Mouse (Mus musculus): ENCODE results near the gene Pmpca. TPM values are rescaled to one million over a fixed set of nuclear protein-coding genes. Genes with fewer than 3 reads are reported as not detected.

The Pmpca gene
- polyA plus RNA-seq, 1 experiment, result 21.2 TPM

DNA sequence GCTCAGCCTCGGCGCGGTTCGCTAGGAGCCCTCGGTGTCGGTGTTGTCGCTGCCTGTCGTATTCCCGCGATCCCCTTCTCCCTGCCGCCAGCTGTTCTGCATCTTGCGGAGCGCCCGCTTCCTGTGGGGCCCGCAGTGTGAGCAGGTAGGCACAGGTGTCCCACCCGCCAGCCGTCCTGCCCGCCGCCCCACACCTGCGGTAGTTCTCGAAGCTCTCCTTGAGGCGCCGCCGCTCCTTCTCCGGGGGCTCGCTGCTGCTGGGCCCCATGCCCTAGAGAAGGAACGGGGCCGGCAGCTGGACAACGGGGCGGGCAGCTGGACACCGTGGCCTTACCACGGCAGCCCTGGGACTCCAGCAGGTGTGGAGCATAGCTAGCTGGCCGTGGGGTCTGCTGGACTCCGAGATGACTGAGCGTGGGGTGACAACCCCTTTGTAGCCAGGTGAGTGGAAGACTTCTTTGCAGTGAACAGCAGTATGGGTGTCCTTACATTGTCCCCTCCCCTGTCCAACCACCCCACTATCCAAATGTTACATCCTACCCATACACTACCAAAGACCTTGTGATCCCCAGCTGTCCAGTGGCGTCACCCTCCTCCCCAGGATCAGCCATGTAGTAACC is 36.7 kb upstream of the Pmpca start:
- Histone ChIP-seq H3K27me3 (ENCODE audit: control insufficient read depth, insufficient read depth, low read length) (no peaks in the 10 kb centered on the region), H3K4me1 (ENCODE audit: control insufficient read depth, insufficient read depth, insufficient read length) (peaks cover 12% of the 10 kb centered on the region), H3K36me3 (ENCODE audit: control insufficient read depth, insufficient read depth, low read length) (peaks cover 3% of the 10 kb centered on the region; the same call in 1 of the 2 replicates), H3K27ac (ENCODE audit: insufficient read depth, low read length) (peak overlapping the region; percentile 56), H3K4me3 (ENCODE audit: extremely low read depth, insufficient read depth, insufficient read length) (peak overlapping the region; percentile 89)
- WGBS, result 5% methylated on average over 36 of the region's 36 CpGs
- no peak for TF ChIP-seq CTCF (IDR thresholded peaks at IDR 0.05; ENCODE audit: extremely low read depth, insufficient read depth, insufficient read length, insufficient replicate concordance)
- no peak for TF ChIP-seq POLR2A (IDR thresholded peaks at IDR 0.05; ENCODE audit: low read depth, low read length)
- DNase-seq (ENCODE audit: low read depth in 1 of 2, low spot score in 2 of 2), result no peak

DNA sequence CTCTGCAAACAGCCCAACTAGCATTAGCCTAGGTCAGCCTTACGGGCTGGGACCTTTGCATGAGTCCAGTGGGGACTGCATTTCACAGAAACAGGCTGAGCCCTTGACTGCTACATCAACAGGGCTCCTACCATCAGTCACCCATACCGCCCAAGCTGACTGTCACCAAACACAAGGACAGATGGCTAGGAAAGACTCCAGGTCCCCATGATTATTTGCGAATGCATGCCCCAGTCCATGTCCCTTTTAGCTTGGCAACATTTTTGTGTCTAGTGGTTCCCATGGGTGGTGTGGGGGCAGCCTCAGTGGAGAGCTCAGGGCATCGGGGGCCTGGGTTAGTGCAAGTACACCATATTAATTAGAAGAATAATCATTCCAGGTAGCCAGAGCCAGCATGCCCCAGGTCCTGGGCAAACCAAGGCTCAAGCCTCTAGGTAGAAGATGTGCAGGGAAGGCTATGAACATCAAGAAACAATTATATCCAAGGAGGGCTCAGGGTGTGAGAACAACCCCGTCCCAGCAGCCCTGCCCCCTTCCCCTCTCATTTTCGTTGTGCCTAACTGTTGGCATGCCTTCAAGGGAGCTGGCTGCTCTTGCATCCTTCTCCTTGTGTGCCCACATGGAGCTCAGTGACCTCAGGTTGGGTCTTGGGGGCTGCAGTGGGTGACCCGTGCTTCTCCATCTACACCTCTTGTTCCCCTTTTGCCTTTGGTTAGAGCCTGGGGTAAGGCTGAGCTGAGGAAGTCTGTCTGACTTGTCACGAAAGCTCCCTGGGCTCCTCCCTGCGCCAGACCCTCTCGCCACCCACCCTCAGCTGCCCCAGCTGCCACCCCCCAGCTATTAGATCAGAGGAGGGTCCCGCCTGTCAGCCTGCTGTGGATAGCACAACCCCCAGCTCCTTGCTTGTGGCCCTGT is 35.8 kb upstream of the Pmpca start:
- 80% methylated on average over 11 of the region's 11 CpGs for whole genome bisulfite sequencing
- peaks cover 12% of the 10 kb centered on the region for H3K4me1 ChIP-seq (ENCODE audit: control insufficient read depth, insufficient read depth, insufficient read length)
- H3K4me3 ChIP-seq (ENCODE audit: extremely low read depth, insufficient read depth, insufficient read length), result no peak overlapping the region
- no peak for TF ChIP-seq POLR2A (IDR thresholded peaks at IDR 0.05; ENCODE audit: low read depth, low read length)
- no peak for TF ChIP-seq CTCF (IDR thresholded peaks at IDR 0.05; ENCODE audit: extremely low read depth, insufficient read depth, insufficient read length, insufficient replicate concordance)
- H3K27ac ChIP-seq (ENCODE audit: insufficient read depth, low read length), result no peak overlapping the region
- peaks cover 3% of the 10 kb centered on the region; the same call in 1 of the 2 replicates for H3K36me3 ChIP-seq (ENCODE audit: control insufficient read depth, insufficient read depth, low read length)
- H3K27me3 ChIP-seq (ENCODE audit: control insufficient read depth, insufficient read depth, low read length), result no peaks in the 10 kb centered on the region
- DNase-seq (ENCODE audit: low read depth in 1 of 2, low spot score in 2 of 2), result no peak

- Histone ChIP-seq H3K27ac (ENCODE audit: insufficient read depth, low read length) (no peak overlapping the region), H3K36me3 (ENCODE audit: control insufficient read depth, insufficient read depth, low read length) (peaks cover 1% of the 10 kb centered on the region; the same call in 1 of the 2 replicates), H3K4me3 (ENCODE audit: extremely low read depth, insufficient read depth, insufficient read length) (no peak overlapping the region), H3K27me3 (ENCODE audit: control insufficient read depth, insufficient read depth, low read length) (no peaks in the 10 kb centered on the region), H3K4me1 (ENCODE audit: control insufficient read depth, insufficient read depth, insufficient read length) (peaks cover 12% of the 10 kb centered on the region)
- WGBS, result 94% methylated on average over 4 of the region's 4 CpGs
- TF ChIP-seq CTCF (IDR thresholded peaks at IDR 0.05; ENCODE audit: extremely low read depth, insufficient read depth, insufficient read length, insufficient replicate concordance) (no peak), POLR2A (IDR thresholded peaks at IDR 0.05; ENCODE audit: low read depth, low read length) (no peak)
- DNase-seq (ENCODE audit: low read depth in 1 of 2, low spot score in 2 of 2), result no peak
Observed at GRCm38 (mm10) chr2:26354401-26354800, 34.7 kb upstream of the Pmpca start.

DNA sequence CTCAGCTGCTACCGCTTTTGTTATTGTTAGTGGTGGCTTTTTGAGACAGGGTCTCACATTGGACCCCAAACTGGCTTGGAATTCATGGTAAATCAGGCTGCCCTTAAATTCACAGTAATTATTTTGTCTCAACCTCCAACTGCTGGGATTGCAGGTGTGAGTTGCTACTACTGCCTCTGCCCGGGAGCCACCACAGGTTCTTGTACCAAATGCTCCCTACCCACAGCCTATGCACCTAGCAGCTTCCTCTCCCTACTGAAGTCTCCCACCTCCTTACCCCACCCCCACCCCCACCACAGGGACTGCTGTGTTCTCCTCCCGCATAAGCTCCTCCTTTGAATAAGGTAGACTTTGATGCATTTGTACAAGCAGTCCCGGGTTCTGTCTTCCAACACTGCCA is 32.9 kb upstream of the Pmpca start:
- no peak for DNase-seq (ENCODE audit: low read depth in 1 of 2, low spot score in 2 of 2)
- no peaks in the 10 kb centered on the region for H3K36me3 ChIP-seq (ENCODE audit: control insufficient read depth, insufficient read depth, low read length)
- no peaks in the 10 kb centered on the region for H3K27me3 ChIP-seq (ENCODE audit: control insufficient read depth, insufficient read depth, low read length)
- 77% methylated on average over 4 of the region's 4 CpGs for WGBS
- peaks cover 6% of the 10 kb centered on the region for H3K4me1 ChIP-seq (ENCODE audit: control insufficient read depth, insufficient read depth, insufficient read length)
- no peak overlapping the region for H3K27ac ChIP-seq (ENCODE audit: insufficient read depth, low read length)
- H3K4me3 ChIP-seq (ENCODE audit: extremely low read depth, insufficient read depth, insufficient read length), result no peak overlapping the region
- TF ChIP-seq CTCF (IDR thresholded peaks at IDR 0.05; ENCODE audit: extremely low read depth, insufficient read depth, insufficient read length, insufficient replicate concordance) (no peak), POLR2A (IDR thresholded peaks at IDR 0.05; ENCODE audit: low read depth, low read length) (no peak)

DNA sequence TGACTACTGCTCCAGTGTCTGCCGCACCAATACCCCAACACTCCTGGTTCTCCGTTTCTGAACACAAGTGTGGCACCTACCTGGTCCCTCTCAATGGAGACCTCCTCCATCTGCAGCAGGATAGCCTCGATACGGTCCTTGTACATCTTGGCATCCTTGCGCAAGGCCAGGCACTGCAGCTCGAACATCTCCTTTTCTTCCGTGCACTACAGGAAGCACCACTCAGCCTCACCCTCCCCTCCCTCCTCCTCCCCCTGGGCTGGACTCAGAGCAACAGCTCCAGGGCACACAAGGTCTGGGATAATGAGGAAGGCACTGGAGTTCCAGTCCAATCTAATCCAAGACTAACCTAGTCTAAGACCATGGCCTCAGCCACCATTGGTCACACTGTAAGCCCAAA is 32.5 kb upstream of the Pmpca start:
- no peak for DNase-seq (ENCODE audit: low read depth in 1 of 2, low spot score in 2 of 2)
- Histone ChIP-seq H3K36me3 (ENCODE audit: control insufficient read depth, insufficient read depth, low read length) (no peaks in the 10 kb centered on the region), H3K4me1 (ENCODE audit: control insufficient read depth, insufficient read depth, insufficient read length) (peaks cover 4% of the 10 kb centered on the region), H3K27me3 (ENCODE audit: control insufficient read depth, insufficient read depth, low read length) (no peaks in the 10 kb centered on the region), H3K27ac (ENCODE audit: insufficient read depth, low read length) (no peak overlapping the region), H3K4me3 (ENCODE audit: extremely low read depth, insufficient read depth, insufficient read length) (no peak overlapping the region)
- 71% methylated on average over 7 of the region's 7 CpGs for WGBS
- no peak for TF ChIP-seq CTCF (IDR thresholded peaks at IDR 0.05; ENCODE audit: extremely low read depth, insufficient read depth, insufficient read length, insufficient replicate concordance)
- no peak for TF ChIP-seq POLR2A (IDR thresholded peaks at IDR 0.05; ENCODE audit: low read depth, low read length)

DNA sequence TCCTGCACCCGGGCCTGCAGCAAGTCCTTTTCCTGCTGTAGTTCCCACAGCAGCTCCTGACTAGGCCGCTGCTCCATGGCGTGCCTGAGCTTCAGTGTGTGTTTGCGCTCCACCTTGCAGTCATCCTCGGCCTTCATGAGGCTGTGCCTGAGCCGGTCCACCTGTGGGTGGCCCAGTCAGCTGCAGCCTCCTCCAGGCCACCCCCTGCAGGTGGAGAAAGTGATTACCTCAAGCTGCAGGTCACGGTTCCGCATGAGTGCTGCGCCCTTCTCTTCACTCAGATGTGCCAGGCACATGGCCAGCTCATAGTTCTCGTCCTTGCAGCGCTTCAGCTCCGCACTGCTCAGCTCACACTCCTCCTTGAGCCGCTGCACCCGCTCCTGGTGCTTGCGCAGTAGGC is 31.7 kb upstream of the Pmpca start:
- Histone ChIP-seq H3K27me3 (ENCODE audit: control insufficient read depth, insufficient read depth, low read length) (no peaks in the 10 kb centered on the region), H3K36me3 (ENCODE audit: control insufficient read depth, insufficient read depth, low read length) (no peaks in the 10 kb centered on the region), H3K4me3 (ENCODE audit: extremely low read depth, insufficient read depth, insufficient read length) (no peak overlapping the region), H3K27ac (ENCODE audit: insufficient read depth, low read length) (no peak overlapping the region), H3K4me1 (ENCODE audit: control insufficient read depth, insufficient read depth, insufficient read length) (peaks cover 3% of the 10 kb centered on the region)
- 85% methylated on average over 15 of the region's 15 CpGs for WGBS
- no peak for TF ChIP-seq CTCF (IDR thresholded peaks at IDR 0.05; ENCODE audit: extremely low read depth, insufficient read depth, insufficient read length, insufficient replicate concordance)
- TF ChIP-seq POLR2A (IDR thresholded peaks at IDR 0.05; ENCODE audit: low read depth, low read length), result no peak
- no peak for DNase-seq (ENCODE audit: low read depth in 1 of 2, low spot score in 2 of 2)

Measured in spleen, adult 2 months (tissue).